Mouse (Mus musculus): ENCODE measurements around the gene Nfx1. TPM values are rescaled to one million over a fixed set of nuclear protein-coding genes. Genes with fewer than 3 reads are reported as not detected.

The Nfx1 gene
- polyA plus RNA-seq, 1 experiment: 107 TPM

- no peak for DNase-seq (ENCODE audit: low read depth)
- no peak for TF ChIP-seq POLR2A (IDR thresholded peaks at IDR 0.05; ENCODE audit: borderline replicate concordance, extremely low read depth, insufficient read depth, insufficient read length, poor library complexity, severe bottlenecking)
- no peak for TF ChIP-seq CTCF (IDR thresholded peaks at IDR 0.05; ENCODE audit: borderline replicate concordance, extremely low read depth, insufficient read depth, insufficient read length)
Measured at GRCm38 (mm10) chr4:40947565-40948159, 23.0 kb upstream of the Nfx1 start.

- TF ChIP-seq CTCF (IDR thresholded peaks at IDR 0.05; ENCODE audit: borderline replicate concordance, extremely low read depth, insufficient read depth, insufficient read length) (no peak), POLR2A (IDR thresholded peaks at IDR 0.05; ENCODE audit: borderline replicate concordance, extremely low read depth, insufficient read depth, insufficient read length, poor library complexity, severe bottlenecking) (peak; percentile 97)
- DNase-seq (ENCODE audit: low read depth): peak; percentile 100
Measured at GRCm38 (mm10) chr4:40948160-40948708, 22.5 kb upstream of the Nfx1 start, which contains the start of the genes Bag1 and Chmp5. Bag1 (minus strand) TSS chr4:40948294. Chmp5 (plus strand) TSS chr4:40948407.

- TF ChIP-seq CTCF (IDR thresholded peaks at IDR 0.05; ENCODE audit: borderline replicate concordance, extremely low read depth, insufficient read depth, insufficient read length): peak; percentile 34; the same call in 1 of the 2 replicates
- no peak for TF ChIP-seq POLR2A (IDR thresholded peaks at IDR 0.05; ENCODE audit: borderline replicate concordance, extremely low read depth, insufficient read depth, insufficient read length, poor library complexity, severe bottlenecking)
- DNase-seq (ENCODE audit: low read depth): no peak
Measured at GRCm38 (mm10) chr4:40953521-40953920, 17.2 kb upstream of the Nfx1 start.

GRCm38 (mm10) chr4:40955942-40956341, 14.8 kb upstream of the Nfx1 start:
- no peak for TF ChIP-seq CTCF (IDR thresholded peaks at IDR 0.05; ENCODE audit: borderline replicate concordance, extremely low read depth, insufficient read depth, insufficient read length)
- TF ChIP-seq POLR2A (IDR thresholded peaks at IDR 0.05; ENCODE audit: borderline replicate concordance, extremely low read depth, insufficient read depth, insufficient read length, poor library complexity, severe bottlenecking): no peak

GRCm38 (mm10) chr4:40963536-40963935, 7.2 kb upstream of the Nfx1 start:
- DNase-seq (ENCODE audit: low read depth): no peak
- TF ChIP-seq CTCF (IDR thresholded peaks at IDR 0.05; ENCODE audit: borderline replicate concordance, extremely low read depth, insufficient read depth, insufficient read length) (no peak), POLR2A (IDR thresholded peaks at IDR 0.05; ENCODE audit: borderline replicate concordance, extremely low read depth, insufficient read depth, insufficient read length, poor library complexity, severe bottlenecking) (no peak)

More at GRCm38 (mm10) chr4:40955942-40956341, 14.8 kb upstream of the Nfx1 start:
- no peak for DNase-seq (ENCODE audit: low read depth)

GRCm38 (mm10) chr4:40969161-40969560, 1.5 kb upstream of the Nfx1 start:
- no peak for DNase-seq (ENCODE audit: low read depth)
- TF ChIP-seq POLR2A (IDR thresholded peaks at IDR 0.05; ENCODE audit: borderline replicate concordance, extremely low read depth, insufficient read depth, insufficient read length, poor library complexity, severe bottlenecking) (no peak), CTCF (IDR thresholded peaks at IDR 0.05; ENCODE audit: borderline replicate concordance, extremely low read depth, insufficient read depth, insufficient read length) (no peak)

- DNase-seq (ENCODE audit: low read depth): no peak
- TF ChIP-seq POLR2A (IDR thresholded peaks at IDR 0.05; ENCODE audit: borderline replicate concordance, extremely low read depth, insufficient read depth, insufficient read length, poor library complexity, severe bottlenecking): no peak
- TF ChIP-seq CTCF (IDR thresholded peaks at IDR 0.05; ENCODE audit: borderline replicate concordance, extremely low read depth, insufficient read depth, insufficient read length): no peak
Measured at GRCm38 (mm10) chr4:40969781-40970591, 720 bp upstream of the Nfx1 start.

GRCm38 (mm10) chr4:40970592-40970841, 189 bp upstream of the Nfx1 start:
- no peak for DNase-seq (ENCODE audit: low read depth)
- TF ChIP-seq CTCF (IDR thresholded peaks at IDR 0.05; ENCODE audit: borderline replicate concordance, extremely low read depth, insufficient read depth, insufficient read length) (no peak), POLR2A (IDR thresholded peaks at IDR 0.05; ENCODE audit: borderline replicate concordance, extremely low read depth, insufficient read depth, insufficient read length, poor library complexity, severe bottlenecking) (no peak)

- DNase-seq (ENCODE audit: low read depth): peak; percentile 49
- TF ChIP-seq POLR2A (IDR thresholded peaks at IDR 0.05; ENCODE audit: borderline replicate concordance, extremely low read depth, insufficient read depth, insufficient read length, poor library complexity, severe bottlenecking): no peak
- peak; percentile 69 for TF ChIP-seq CTCF (IDR thresholded peaks at IDR 0.05; ENCODE audit: borderline replicate concordance, extremely low read depth, insufficient read depth, insufficient read length)
Measured at GRCm38 (mm10) chr4:40971744-40972143, 1.0 kb downstream of the Nfx1 start.

- TF ChIP-seq POLR2A (IDR thresholded peaks at IDR 0.05; ENCODE audit: borderline replicate concordance, extremely low read depth, insufficient read depth, insufficient read length, poor library complexity, severe bottlenecking): no peak
- TF ChIP-seq CTCF (IDR thresholded peaks at IDR 0.05; ENCODE audit: borderline replicate concordance, extremely low read depth, insufficient read depth, insufficient read length): no peak
- DNase-seq (ENCODE audit: low read depth): no peak
Measured at GRCm38 (mm10) chr4:40974011-40974410, 3.3 kb downstream of the Nfx1 start.

GRCm38 (mm10) chr4:40975678-40976077, 5.0 kb downstream of the Nfx1 start:
- TF ChIP-seq CTCF (IDR thresholded peaks at IDR 0.05; ENCODE audit: borderline replicate concordance, extremely low read depth, insufficient read depth, insufficient read length) (no peak), POLR2A (IDR thresholded peaks at IDR 0.05; ENCODE audit: borderline replicate concordance, extremely low read depth, insufficient read depth, insufficient read length, poor library complexity, severe bottlenecking) (no peak)
- no peak for DNase-seq (ENCODE audit: low read depth)

Measured in brain, embryonic 14.5 days (tissue).